Mouse (Mus musculus) midbrain, embryonic 16.5 days (tissue): ENCODE measurements at regions not wholly inside any gene's neighbourhood (a gene's known extent, or its start where the extent isn't known, plus 50 kb on each side); places are given as distances from the start of the nearest gene placed in this dataset.

Source experiments
- ATAC-seq: fragments of 200-750 bp; cut with Nextera tagmentation; 2 replicates; pipeline ENCODE4 v1.8.0; 2017; ENCODE audit warnings: moderate TSS enrichment
- H3K27ac ChIP-seq: fragments of 300-500 bp; sonication (generic); 2 replicates; pipeline ENCODE4 v1.5.1; 2014; ENCODE audit warnings: mild to moderate bottlenecking, low read length, mixed read lengths
- H3K27me3 ChIP-seq: fragments of 300-500 bp; sonication (generic); 2 replicates; pipeline ENCODE4 v1.6.1; 2014; ENCODE audit warnings: low read depth, low read length, mixed read lengths; ENCODE audit not compliant: control insufficient read depth, insufficient read depth
- H3K36me3 ChIP-seq: fragments of 300-500 bp; sonication (generic); 2 replicates; pipeline ENCODE4 v1.6.1; 2014; ENCODE audit warnings: mild to moderate bottlenecking, low read length, moderate library complexity, mixed read lengths; ENCODE audit not compliant: control insufficient read depth, insufficient read depth
- H3K4me1 ChIP-seq: fragments of 300-500 bp; sonication (generic); 2 replicates; pipeline ENCODE4 v1.6.1; 2014; ENCODE audit warnings: mild to moderate bottlenecking, low read length, mixed read lengths; ENCODE audit not compliant: control insufficient read depth, insufficient read depth
- H3K4me2 ChIP-seq: fragments of 300-500 bp; sonication (generic); 2 replicates; pipeline ENCODE4 v1.6.1; 2014; ENCODE audit warnings: mild to moderate bottlenecking, low read length, mixed read lengths
- H3K4me3 ChIP-seq: fragments of 300-500 bp; sonication (generic); 2 replicates; pipeline ENCODE4 v1.5.1; 2014; ENCODE audit warnings: low read depth, mild to moderate bottlenecking, low read length, moderate library complexity, mixed read lengths
- H3K9ac ChIP-seq: fragments of 300-500 bp; sonication (generic); 2 replicates; pipeline ENCODE4 v1.6.1; 2014; ENCODE audit warnings: low read depth, low read length, mixed read lengths
- H3K9me3 ChIP-seq: fragments of 300-500 bp; sonication (generic); replicated peaks from 2 replicates; pipeline ENCODE4 v1.6.1; 2014; ENCODE audit warnings: mild to moderate bottlenecking, low read length, mixed read lengths; ENCODE audit not compliant: control insufficient read depth, poor library complexity, severe bottlenecking
- WGBS: fragments of 180-500 bp; shearing (Covaris S2); extraction: QIAGEN DNeasy Blood & Tissue Kit; methylation state at CpG from one replicate; pipeline ENCODE4 v1.1.7; 2014; 5-methylcytosine and 5-hydroxymethylcytosine counted together

- no peaks in the 10 kb centered on the region for H3K9me3 ChIP-seq
- no peak overlapping the region for H3K9ac ChIP-seq
- no peak for ATAC-seq
- H3K27me3 ChIP-seq, result no peaks in the 10 kb centered on the region
- no peak overlapping the region for H3K27ac ChIP-seq
- 87% methylated on average over 1 of the region's 1 CpGs for WGBS
- no peak overlapping the region for H3K4me2 ChIP-seq
- H3K4me3 ChIP-seq, result no peak overlapping the region
- H3K36me3 ChIP-seq, result no peaks in the 10 kb centered on the region
- H3K4me1 ChIP-seq, result no peaks in the 10 kb centered on the region
Measured at GRCm38 (mm10) chr12:9807406-9807805, 237.5 kb downstream of the Osr1 start.

- Histone ChIP-seq H3K4me2 (no peak overlapping the region), H3K36me3 (no peaks in the 10 kb centered on the region), H3K4me3 (no peak overlapping the region), H3K9me3 (no peaks in the 10 kb centered on the region), H3K27ac (no peak overlapping the region), H3K9ac (no peak overlapping the region), H3K4me1 (no peaks in the 10 kb centered on the region), H3K27me3 (no peaks in the 10 kb centered on the region)
- 58% methylated on average over 3 of the region's 3 CpGs for WGBS
- no peak for ATAC-seq
Measured at GRCm38 (mm10) chr12:9833273-9833672, 263.4 kb downstream of the Osr1 start.

GRCm38 (mm10) chr12:9839198-9839845 is 269.4 kb downstream of the Osr1 start:
- no peak overlapping the region for H3K4me3 ChIP-seq
- H3K9ac ChIP-seq, result no peak overlapping the region
- no peak overlapping the region for H3K27ac ChIP-seq
- H3K4me1 ChIP-seq, result no peaks in the 10 kb centered on the region
- no peaks in the 10 kb centered on the region for H3K9me3 ChIP-seq
- no peaks in the 10 kb centered on the region for H3K27me3 ChIP-seq
- no peaks in the 10 kb centered on the region for H3K36me3 ChIP-seq
- H3K4me2 ChIP-seq, result no peak overlapping the region
- 74% methylated on average over 5 of the region's 5 CpGs for WGBS
- ATAC-seq, result no peak

GRCm38 (mm10) chr12:9839949-9840348 is 270.0 kb downstream of the Osr1 start:
- Histone ChIP-seq H3K4me1 (no peaks in the 10 kb centered on the region), H3K36me3 (no peaks in the 10 kb centered on the region), H3K27ac (no peak overlapping the region), H3K9ac (no peak overlapping the region), H3K4me3 (no peak overlapping the region), H3K9me3 (no peaks in the 10 kb centered on the region), H3K4me2 (no peak overlapping the region), H3K27me3 (no peaks in the 10 kb centered on the region)
- no peak for ATAC-seq
- 80% methylated on average over 2 of the region's 2 CpGs for WGBS

- Histone ChIP-seq H3K9me3 (no peaks in the 10 kb centered on the region), H3K36me3 (no peaks in the 10 kb centered on the region), H3K4me2 (no peak overlapping the region), H3K4me3 (no peak overlapping the region), H3K27me3 (no peaks in the 10 kb centered on the region), H3K27ac (no peak overlapping the region), H3K9ac (no peak overlapping the region), H3K4me1 (no peaks in the 10 kb centered on the region)
- no peak for ATAC-seq
- WGBS, result 74% methylated on average over 2 of the region's 2 CpGs
Measured at GRCm38 (mm10) chr12:9847034-9847433, 277.1 kb downstream of the Osr1 start.

GRCm38 (mm10) chr12:9847465-9848205 is 277.7 kb downstream of the Osr1 start:
- H3K27ac ChIP-seq, result no peak overlapping the region
- no peaks in the 10 kb centered on the region for H3K36me3 ChIP-seq

GRCm38 (mm10) chr12:9855503-9856024 is 285.6 kb downstream of the Osr1 start:
- no peak for ATAC-seq
- H3K4me2 ChIP-seq, result no peak overlapping the region
- H3K27ac ChIP-seq, result no peak overlapping the region
- H3K36me3 ChIP-seq, result no peaks in the 10 kb centered on the region
- no peaks in the 10 kb centered on the region for H3K4me1 ChIP-seq
- WGBS, result 81% methylated on average over 3 of the region's 3 CpGs
- no peak overlapping the region for H3K4me3 ChIP-seq
- H3K9ac ChIP-seq, result no peak overlapping the region
- no peaks in the 10 kb centered on the region for H3K9me3 ChIP-seq
- H3K27me3 ChIP-seq, result no peaks in the 10 kb centered on the region

More at GRCm38 (mm10) chr12:9847465-9848205, 277.7 kb downstream of the Osr1 start:
- no peak overlapping the region for H3K9ac ChIP-seq
- H3K4me3 ChIP-seq, result no peak overlapping the region
- no peak overlapping the region for H3K4me2 ChIP-seq
- no peak for ATAC-seq
- H3K4me1 ChIP-seq, result no peaks in the 10 kb centered on the region
- WGBS, result 88% methylated on average over 7 of the region's 7 CpGs
- no peaks in the 10 kb centered on the region for H3K9me3 ChIP-seq
- H3K27me3 ChIP-seq, result no peaks in the 10 kb centered on the region

- Histone ChIP-seq H3K9ac (no peak overlapping the region), H3K4me2 (no peak overlapping the region), H3K4me3 (no peak overlapping the region), H3K9me3 (no peaks in the 10 kb centered on the region), H3K36me3 (no peaks in the 10 kb centered on the region), H3K27me3 (no peaks in the 10 kb centered on the region), H3K4me1 (no peaks in the 10 kb centered on the region), H3K27ac (no peak overlapping the region)
- no peak for ATAC-seq
- 84% methylated on average over 8 of the region's 8 CpGs for WGBS
Measured at GRCm38 (mm10) chr12:9856128-9856621, 286.3 kb downstream of the Osr1 start.

- H3K27ac ChIP-seq, result no peak overlapping the region
- WGBS, result 76% methylated on average over 2 of the region's 2 CpGs
- H3K4me1 ChIP-seq, result no peaks in the 10 kb centered on the region
- H3K9ac ChIP-seq, result no peak overlapping the region
- no peak overlapping the region for H3K4me2 ChIP-seq
- H3K4me3 ChIP-seq, result no peak overlapping the region
- no peaks in the 10 kb centered on the region for H3K9me3 ChIP-seq
- no peaks in the 10 kb centered on the region for H3K27me3 ChIP-seq
- H3K36me3 ChIP-seq, result no peaks in the 10 kb centered on the region
- no peak for ATAC-seq
Measured at GRCm38 (mm10) chr12:9857990-9858389, 288.1 kb downstream of the Osr1 start.
